In the genomic region with DNA sequence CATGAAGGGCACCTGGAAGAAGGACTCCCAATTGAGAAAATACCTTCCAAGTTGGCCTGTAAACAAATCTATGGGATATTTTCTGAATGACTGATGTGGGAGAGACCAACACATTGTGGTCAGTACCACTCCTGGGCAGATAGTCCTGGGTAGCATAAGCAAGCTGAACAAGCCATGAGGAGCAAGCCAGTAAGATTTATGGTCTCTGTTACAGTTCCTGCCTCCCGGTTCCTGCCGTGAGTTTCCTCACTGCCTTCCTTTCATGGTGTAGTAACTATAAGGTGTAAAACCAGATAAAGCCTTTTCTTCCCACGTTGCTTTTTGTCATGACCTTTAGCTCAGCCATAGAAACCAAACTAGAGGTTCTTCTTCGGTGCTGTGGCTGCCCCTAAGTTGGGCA, we compare ENCODE assay signal across 28 mouse cellular contexts.
"Had no signal": no experiment of that assay in that cellular context is flagged by ENCODE, and none has a peak within 500 bp of the region (broad histone marks: within the 10 kb centered on the region; RNA-seq: fewer than 3 reads in every experiment).

No protein-coding gene starts in this region.

- H3K27ac ChIP-seq: embryonic facial prominence, embryonic 10.5 days; embryonic facial prominence, embryonic 12.5 days; embryonic facial prominence, embryonic 13.5 days; embryonic facial prominence, embryonic 15.5 days; forebrain, embryonic 10.5 days; forebrain, embryonic 12.5 days; forebrain, embryonic 13.5 days; forebrain, embryonic 15.5 days; gastrocnemius, adult 2 months; heart, adult 2 months had no signal

- ATAC-seq: forebrain, embryonic 13.5 days; forebrain, embryonic 14.5 days; forebrain, embryonic 15.5 days; forebrain, embryonic 16.5 days; forebrain, postnatal 0 days had no signal

- H3K4me3 ChIP-seq: embryonic facial prominence, embryonic 10.5 days; embryonic facial prominence, embryonic 12.5 days; embryonic facial prominence, embryonic 13.5 days; embryonic facial prominence, embryonic 15.5 days; erythroblast, embryonic 14.5 days; forebrain, embryonic 10.5 days; forebrain, embryonic 12.5 days; forebrain, embryonic 13.5 days; forebrain, embryonic 15.5 days; gastrocnemius, adult 2 months; heart, adult 2 months had no signal

- H3K27me3 ChIP-seq: embryonic facial prominence, embryonic 12.5 days; embryonic facial prominence, embryonic 13.5 days; embryonic facial prominence, embryonic 15.5 days; forebrain, embryonic 12.5 days; forebrain, embryonic 13.5 days; forebrain, embryonic 15.5 days had no signal

- H3K4me2 ChIP-seq: embryonic facial prominence, embryonic 12.5 days; embryonic facial prominence, embryonic 13.5 days; embryonic facial prominence, embryonic 15.5 days; forebrain, embryonic 12.5 days; forebrain, embryonic 13.5 days; forebrain, embryonic 15.5 days had no signal

- H3K9me3 ChIP-seq: embryonic facial prominence, embryonic 10.5 days; embryonic facial prominence, embryonic 15.5 days; forebrain, embryonic 13.5 days; forebrain, embryonic 15.5 days had no signal

- H3K9ac ChIP-seq: embryonic facial prominence, embryonic 12.5 days; embryonic facial prominence, embryonic 13.5 days; embryonic facial prominence, embryonic 15.5 days; forebrain, embryonic 12.5 days; forebrain, embryonic 13.5 days; forebrain, embryonic 15.5 days; forebrain, postnatal 0 days had no signal

- H3K4me1 ChIP-seq: embryonic facial prominence, embryonic 10.5 days; embryonic facial prominence, embryonic 12.5 days; embryonic facial prominence, embryonic 13.5 days; embryonic facial prominence, embryonic 15.5 days; forebrain, embryonic 10.5 days; forebrain, embryonic 12.5 days; forebrain, embryonic 13.5 days; forebrain, embryonic 15.5 days had no signal

- DNase-seq: cerebellum, adult 2 months; cerebellum, adult 8-10 months; cerebellum, adult 9-10 months; cerebellum, adult 9-11 months; cerebellum, postnatal 10 days; cerebellum, postnatal 14 days; cerebellum, postnatal 25 days; cerebellum, postnatal 36 days; embryo, embryonic 11 days; forebrain, postnatal 0 days; gastrocnemius, adult 2 months; gastrocnemius, postnatal 10 days; gastrocnemius, postnatal 14 days; gastrocnemius, postnatal 25 days; gastrocnemius, postnatal 36 days; heart, adult 18-20 months; heart, adult 2 months had no signal
